Mouse (Mus musculus): ENCODE measurements at regions not wholly inside any gene's neighbourhood (a gene's known extent, or its start where the extent isn't known, plus 50 kb on each side); places are given as distances from the start of the nearest gene placed in this dataset.

- no peaks in the 10 kb centered on the region for H3K36me3 ChIP-seq (ENCODE audit: control insufficient read depth, insufficient read depth, low read length)
- no peaks in the 10 kb centered on the region for H3K4me1 ChIP-seq (ENCODE audit: control insufficient read depth, insufficient read depth, low read length)
- no peak overlapping the region for H3K4me3 ChIP-seq (ENCODE audit: low read length)
- ATAC-seq (ENCODE audit: low FRiP score, low TSS enrichment) = peak; percentile 79; the same call in 1 of the 2 replicates
- H3K9ac ChIP-seq (ENCODE audit: low read depth, low read length) = no peak overlapping the region
- no peak overlapping the region for H3K27ac ChIP-seq (ENCODE audit: low read depth, low read length)
- WGBS = 16% methylated on average over 5 of the region's 5 CpGs
- H3K9me3 ChIP-seq (ENCODE audit: control insufficient read depth, low read length) = no peaks in the 10 kb centered on the region
- H3K27me3 ChIP-seq (ENCODE audit: control insufficient read depth, insufficient read depth, low read length) = no peaks in the 10 kb centered on the region
- H3K4me2 ChIP-seq (replicated peaks; ENCODE audit: low read depth, low read length) = no peak overlapping the region
These were observed 87.8 kb upstream of the Enpp6 start for GRCm38 (mm10) chr8:46898697-46899445.

- no peak overlapping the region for H3K4me3 ChIP-seq (ENCODE audit: low read length)
- ATAC-seq (ENCODE audit: low FRiP score, low TSS enrichment) = no peak
- WGBS = 87% methylated on average over 4 of the region's 4 CpGs
These were observed 85.9 kb upstream of the Enpp6 start for GRCm38 (mm10) chr8:46900826-46901225.

GRCm38 (mm10) chr8:46904731-46905130 is 82.0 kb upstream of the Enpp6 start:
- ATAC-seq (ENCODE audit: low FRiP score, low TSS enrichment) = no peak
- no peak overlapping the region for H3K4me3 ChIP-seq (ENCODE audit: low read length)
- WGBS = 85% methylated on average over 3 of the region's 3 CpGs
- no peaks in the 10 kb centered on the region for H3K27me3 ChIP-seq (ENCODE audit: control insufficient read depth, insufficient read depth, low read length)
- H3K9me3 ChIP-seq (ENCODE audit: control insufficient read depth, low read length) = no peaks in the 10 kb centered on the region
- no peaks in the 10 kb centered on the region for H3K4me1 ChIP-seq (ENCODE audit: control insufficient read depth, insufficient read depth, low read length)
- no peak overlapping the region for H3K27ac ChIP-seq (ENCODE audit: low read depth, low read length)
- H3K36me3 ChIP-seq (ENCODE audit: control insufficient read depth, insufficient read depth, low read length) = no peaks in the 10 kb centered on the region
- no peak overlapping the region for H3K9ac ChIP-seq (ENCODE audit: low read depth, low read length)
- no peak overlapping the region for H3K4me2 ChIP-seq (replicated peaks; ENCODE audit: low read depth, low read length)

More at GRCm38 (mm10) chr8:46900826-46901225, 85.9 kb upstream of the Enpp6 start:
- H3K9me3 ChIP-seq (ENCODE audit: control insufficient read depth, low read length) = no peaks in the 10 kb centered on the region
- no peaks in the 10 kb centered on the region for H3K27me3 ChIP-seq (ENCODE audit: control insufficient read depth, insufficient read depth, low read length)
- H3K4me2 ChIP-seq (replicated peaks; ENCODE audit: low read depth, low read length) = no peak overlapping the region
- H3K4me1 ChIP-seq (ENCODE audit: control insufficient read depth, insufficient read depth, low read length) = no peaks in the 10 kb centered on the region
- H3K36me3 ChIP-seq (ENCODE audit: control insufficient read depth, insufficient read depth, low read length) = no peaks in the 10 kb centered on the region
- H3K9ac ChIP-seq (ENCODE audit: low read depth, low read length) = no peak overlapping the region
- no peak overlapping the region for H3K27ac ChIP-seq (ENCODE audit: low read depth, low read length)

DNA sequence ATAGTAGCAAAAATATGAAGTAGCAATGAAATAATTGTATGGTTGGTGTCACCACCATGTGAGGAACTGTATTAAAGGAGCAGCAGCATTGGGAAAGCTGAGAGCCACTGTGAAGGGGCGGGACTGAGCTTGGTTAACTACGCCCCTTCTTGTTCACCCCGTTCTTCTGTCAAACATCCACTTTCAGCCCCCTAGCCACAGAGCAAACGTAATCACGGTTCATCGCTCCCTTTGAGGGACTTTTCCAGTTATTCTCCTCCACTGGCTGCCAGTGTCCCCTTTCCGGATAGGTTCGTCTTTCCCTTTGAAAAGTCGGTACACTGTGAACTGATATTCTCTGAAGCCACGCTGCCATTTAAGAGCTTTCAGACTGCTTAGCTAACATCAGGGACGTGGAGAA is 79.3 kb upstream of the Enpp6 start:
- no peaks in the 10 kb centered on the region for H3K4me1 ChIP-seq (ENCODE audit: control insufficient read depth, insufficient read depth, low read length)
- no peak overlapping the region for H3K4me3 ChIP-seq (ENCODE audit: low read length)
- no peaks in the 10 kb centered on the region for H3K36me3 ChIP-seq (ENCODE audit: control insufficient read depth, insufficient read depth, low read length)
- no peaks in the 10 kb centered on the region for H3K27me3 ChIP-seq (ENCODE audit: control insufficient read depth, insufficient read depth, low read length)
- 0 out of 2 replicates have a peak overlapping the region, but pooled peaks have one; percentile 4 for H3K4me2 ChIP-seq (replicated peaks; ENCODE audit: low read depth, low read length)
- H3K9me3 ChIP-seq (ENCODE audit: control insufficient read depth, low read length) = no peaks in the 10 kb centered on the region
- no peak for ATAC-seq (ENCODE audit: low FRiP score, low TSS enrichment)
- WGBS = 40% methylated on average over 11 of the region's 11 CpGs
- no peak overlapping the region for H3K9ac ChIP-seq (ENCODE audit: low read depth, low read length)
- no peak overlapping the region for H3K27ac ChIP-seq (ENCODE audit: low read depth, low read length)

- no peak overlapping the region for H3K27ac ChIP-seq (ENCODE audit: low read depth, low read length)
- H3K4me1 ChIP-seq (ENCODE audit: control insufficient read depth, insufficient read depth, low read length) = no peaks in the 10 kb centered on the region
- H3K9ac ChIP-seq (ENCODE audit: low read depth, low read length) = no peak overlapping the region
- no peak overlapping the region for H3K4me3 ChIP-seq (ENCODE audit: low read length)
- no peaks in the 10 kb centered on the region for H3K9me3 ChIP-seq (ENCODE audit: control insufficient read depth, low read length)
- no peaks in the 10 kb centered on the region for H3K36me3 ChIP-seq (ENCODE audit: control insufficient read depth, insufficient read depth, low read length)
- no peak for ATAC-seq (ENCODE audit: low FRiP score, low TSS enrichment)
- no peaks in the 10 kb centered on the region for H3K27me3 ChIP-seq (ENCODE audit: control insufficient read depth, insufficient read depth, low read length)
- WGBS = 87% methylated on average over 4 of the region's 4 CpGs
- H3K4me2 ChIP-seq (replicated peaks; ENCODE audit: low read depth, low read length) = no peak overlapping the region
These were observed 78.5 kb upstream of the Enpp6 start for GRCm38 (mm10) chr8:46908186-46908585.

DNA sequence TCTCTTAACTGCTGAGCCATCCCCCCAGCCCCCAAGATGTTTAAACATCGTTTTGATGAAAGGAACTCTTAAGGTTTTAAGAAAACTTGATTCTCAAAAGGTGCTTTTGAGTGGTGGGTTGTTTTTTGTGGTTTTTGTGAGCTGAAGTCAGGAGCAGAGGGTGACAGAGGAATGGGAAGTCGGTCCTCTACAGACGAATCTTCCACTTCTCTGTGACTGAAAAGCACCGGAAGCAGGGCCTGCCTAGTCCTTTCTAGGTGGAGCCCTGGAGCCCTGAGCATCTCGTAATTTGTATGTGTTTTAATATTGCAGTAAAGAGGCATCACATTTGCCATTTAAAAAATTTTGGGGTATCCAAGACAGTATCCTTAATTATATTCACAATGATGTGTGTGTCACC is 72.7 kb upstream of the Enpp6 start:
- no peaks in the 10 kb centered on the region for H3K4me1 ChIP-seq (ENCODE audit: control insufficient read depth, insufficient read depth, low read length)
- ATAC-seq (ENCODE audit: low FRiP score, low TSS enrichment) = no peak
- no peak overlapping the region for H3K27ac ChIP-seq (ENCODE audit: low read depth, low read length)
- 48% methylated on average over 5 of the region's 5 CpGs for WGBS
- H3K27me3 ChIP-seq (ENCODE audit: control insufficient read depth, insufficient read depth, low read length) = no peaks in the 10 kb centered on the region
- H3K4me2 ChIP-seq (replicated peaks; ENCODE audit: low read depth, low read length) = no peak overlapping the region
- no peaks in the 10 kb centered on the region for H3K9me3 ChIP-seq (ENCODE audit: control insufficient read depth, low read length)
- no peak overlapping the region for H3K4me3 ChIP-seq (ENCODE audit: low read length)
- no peak overlapping the region for H3K9ac ChIP-seq (ENCODE audit: low read depth, low read length)
- no peaks in the 10 kb centered on the region for H3K36me3 ChIP-seq (ENCODE audit: control insufficient read depth, insufficient read depth, low read length)

- no peaks in the 10 kb centered on the region for H3K27me3 ChIP-seq (ENCODE audit: control insufficient read depth, insufficient read depth, low read length)
- H3K36me3 ChIP-seq (ENCODE audit: control insufficient read depth, insufficient read depth, low read length) = no peaks in the 10 kb centered on the region
- no peak overlapping the region for H3K4me3 ChIP-seq (ENCODE audit: low read length)
- no peak for ATAC-seq (ENCODE audit: low FRiP score, low TSS enrichment)
- H3K27ac ChIP-seq (ENCODE audit: low read depth, low read length) = no peak overlapping the region
- no peaks in the 10 kb centered on the region for H3K9me3 ChIP-seq (ENCODE audit: control insufficient read depth, low read length)
- 34% methylated on average over 3 of the region's 3 CpGs for WGBS
- H3K9ac ChIP-seq (ENCODE audit: low read depth, low read length) = no peak overlapping the region
- H3K4me1 ChIP-seq (ENCODE audit: control insufficient read depth, insufficient read depth, low read length) = no peaks in the 10 kb centered on the region
- no peak overlapping the region for H3K4me2 ChIP-seq (replicated peaks; ENCODE audit: low read depth, low read length)
These were observed 66.6 kb upstream of the Enpp6 start for GRCm38 (mm10) chr8:46920071-46920470.

DNA sequence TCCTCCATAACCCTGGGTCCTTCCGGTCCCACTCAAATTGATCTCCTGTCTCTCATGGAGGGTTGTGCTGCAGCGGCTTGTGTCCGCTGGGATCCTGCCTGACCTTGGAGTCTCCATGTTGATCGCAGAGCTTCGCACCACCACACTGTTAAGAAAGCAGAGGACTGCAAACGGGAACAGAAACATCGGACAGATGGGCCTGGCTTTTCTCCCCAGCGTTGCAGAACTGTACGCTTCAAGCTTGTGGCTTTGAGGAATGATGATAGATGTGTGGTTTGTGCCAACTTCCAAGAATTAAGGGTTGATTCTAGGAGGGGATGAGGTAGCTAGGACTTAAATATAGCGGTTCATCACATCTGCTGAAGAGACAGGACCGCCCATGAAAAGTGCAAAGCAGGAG is 65.6 kb upstream of the Enpp6 start:
- Histone ChIP-seq H3K4me1 (ENCODE audit: control insufficient read depth, insufficient read depth, low read length) (no peaks in the 10 kb centered on the region), H3K9ac (ENCODE audit: low read depth, low read length) (no peak overlapping the region), H3K36me3 (ENCODE audit: control insufficient read depth, insufficient read depth, low read length) (no peaks in the 10 kb centered on the region), H3K27me3 (ENCODE audit: control insufficient read depth, insufficient read depth, low read length) (no peaks in the 10 kb centered on the region), H3K9me3 (ENCODE audit: control insufficient read depth, low read length) (no peaks in the 10 kb centered on the region), H3K27ac (ENCODE audit: low read depth, low read length) (no peak overlapping the region), H3K4me2 (replicated peaks; ENCODE audit: low read depth, low read length) (no peak overlapping the region), H3K4me3 (ENCODE audit: low read length) (no peak overlapping the region)
- no peak for ATAC-seq (ENCODE audit: low FRiP score, low TSS enrichment)
- WGBS = 93% methylated on average over 11 of the region's 11 CpGs

DNA sequence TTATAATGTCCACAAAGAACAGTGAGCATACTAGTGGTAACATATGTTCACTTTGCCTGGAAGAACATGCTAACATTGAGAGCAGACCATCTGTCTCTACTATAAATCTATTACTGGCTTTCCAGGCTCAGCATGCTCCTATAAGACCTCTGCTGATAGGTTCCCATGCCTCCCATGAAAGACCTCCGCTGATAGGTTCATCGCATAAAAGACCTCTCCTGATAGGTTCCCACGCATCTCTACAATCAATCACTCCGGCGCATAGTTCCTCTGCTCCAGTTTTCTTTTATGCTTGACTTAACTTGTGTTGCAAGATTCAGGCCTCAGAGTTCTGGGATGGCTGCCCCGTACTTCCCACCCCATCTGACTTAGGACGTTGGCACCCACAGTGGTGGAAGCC is 65.1 kb upstream of the Enpp6 start:
- Histone ChIP-seq H3K27ac (ENCODE audit: low read depth, low read length) (no peak overlapping the region), H3K27me3 (ENCODE audit: control insufficient read depth, insufficient read depth, low read length) (no peaks in the 10 kb centered on the region), H3K4me3 (ENCODE audit: low read length) (no peak overlapping the region), H3K9me3 (ENCODE audit: control insufficient read depth, low read length) (no peaks in the 10 kb centered on the region), H3K4me2 (replicated peaks; ENCODE audit: low read depth, low read length) (no peak overlapping the region), H3K36me3 (ENCODE audit: control insufficient read depth, insufficient read depth, low read length) (no peaks in the 10 kb centered on the region), H3K9ac (ENCODE audit: low read depth, low read length) (no peak overlapping the region), H3K4me1 (ENCODE audit: control insufficient read depth, insufficient read depth, low read length) (no peaks in the 10 kb centered on the region)
- ATAC-seq (ENCODE audit: low FRiP score, low TSS enrichment) = no peak
- 86% methylated on average over 7 of the region's 7 CpGs for WGBS

All from kidney, embryonic 14.5 days (tissue).